Mouse (Mus musculus) macrophage (primary cell): ENCODE data around the gene Pcgf1. TPM values are rescaled to one million over a fixed set of nuclear protein-coding genes. Genes with fewer than 3 reads are reported as not detected.

ENCODE experiments used
- H3K27ac ChIP-seq: fragments of 350-480 bp; formaldehyde crosslinking; 2 replicates; pipeline ENCODE4 v1.9.0; 2021
- H3K36me3 ChIP-seq: fragments of 350-480 bp; formaldehyde crosslinking; 2 replicates; pipeline ENCODE4 v1.9.0; 2021; ENCODE audit errors: inconsistent target
- H3K4me3 ChIP-seq: fragments of 350-480 bp; formaldehyde crosslinking; 2 replicates; pipeline ENCODE4 v1.9.0; 2021; ENCODE audit errors: inconsistent target
- H3K79me2 ChIP-seq: fragments of 350-480 bp; formaldehyde crosslinking; 2 replicates; pipeline ENCODE4 v1.9.0; 2021; ENCODE audit errors: inconsistent target
- WGBS: methylation state at CpG from one replicate; pipeline ENCODE4 v1.1.7; 2026; ENCODE audit warnings: inconsistent platforms; ENCODE audit not compliant: missing documents; 5-methylcytosine and 5-hydroxymethylcytosine counted together
- polyA plus RNA-seq: library from polyadenylated mRNA; stranded (reverse); fragments of 250-400 nt; gene quantifications from 3 replicates; pipeline ENCODE4 v1.2.4, GENCODE M21; 2018; ENCODE audit warnings: inconsistent platforms

Gene Pcgf1
- polyA plus RNA-seq, 1 experiment from 2014 or later, result 11.0 TPM

DNA sequence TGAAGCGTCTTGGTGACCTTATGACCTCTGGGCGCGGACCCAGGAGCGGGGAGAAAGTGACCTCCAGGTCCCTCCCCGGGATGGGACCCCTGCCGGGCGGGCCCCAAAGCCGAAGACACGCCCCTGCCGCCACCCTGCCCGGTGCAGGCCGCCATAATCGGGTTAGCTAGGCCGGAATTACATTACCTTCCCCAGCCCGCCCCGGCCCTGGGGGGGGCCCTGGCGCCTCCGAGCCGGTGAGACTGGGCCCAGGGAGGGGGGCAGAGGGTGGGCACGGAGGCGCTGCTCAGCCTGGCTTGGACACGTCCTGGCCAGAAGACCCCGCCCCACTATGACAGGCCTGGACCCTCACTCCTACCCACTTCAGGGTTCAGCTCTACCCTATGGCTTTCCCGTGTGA is 6.4 kb upstream of the Pcgf1 start:
- H3K4me3 ChIP-seq, result no peak overlapping the region
- no peaks in the 10 kb centered on the region for H3K79me2 ChIP-seq
- no peaks in the 10 kb centered on the region for H3K36me3 ChIP-seq
- 9% methylated on average over 21 of the region's 24 CpGs for WGBS
- H3K27ac ChIP-seq, result no peak overlapping the region

DNA sequence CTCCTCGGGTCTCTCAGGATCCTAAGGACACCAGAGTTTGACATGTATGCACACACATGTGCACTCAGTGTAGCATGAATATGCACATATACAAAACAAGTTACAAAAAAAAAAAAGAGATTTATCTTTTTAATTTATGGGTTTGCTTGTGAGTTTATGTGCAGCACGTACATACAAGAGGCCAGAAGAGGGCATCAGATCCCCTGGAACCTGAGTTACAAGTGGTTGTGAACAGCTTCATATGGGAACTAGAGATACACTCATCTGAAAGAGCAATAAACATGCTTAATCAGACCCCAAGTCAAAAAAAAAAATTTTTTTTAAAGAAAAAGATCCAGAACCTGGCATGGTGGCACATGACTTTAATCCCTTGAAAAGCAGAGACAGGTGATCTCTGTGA is 2.7 kb upstream of the Pcgf1 start:
- H3K27ac ChIP-seq, result no peak overlapping the region
- peaks cover 8% of the 10 kb centered on the region; the same call in 1 of the 2 replicates for H3K79me2 ChIP-seq
- H3K36me3 ChIP-seq, result 0 out of 2 replicates have a peak, but pooled peaks cover 3% of the 10 kb centered on the region
- H3K4me3 ChIP-seq, result no peak overlapping the region
- WGBS, result 26% methylated on average over 2 of the region's 2 CpGs

DNA sequence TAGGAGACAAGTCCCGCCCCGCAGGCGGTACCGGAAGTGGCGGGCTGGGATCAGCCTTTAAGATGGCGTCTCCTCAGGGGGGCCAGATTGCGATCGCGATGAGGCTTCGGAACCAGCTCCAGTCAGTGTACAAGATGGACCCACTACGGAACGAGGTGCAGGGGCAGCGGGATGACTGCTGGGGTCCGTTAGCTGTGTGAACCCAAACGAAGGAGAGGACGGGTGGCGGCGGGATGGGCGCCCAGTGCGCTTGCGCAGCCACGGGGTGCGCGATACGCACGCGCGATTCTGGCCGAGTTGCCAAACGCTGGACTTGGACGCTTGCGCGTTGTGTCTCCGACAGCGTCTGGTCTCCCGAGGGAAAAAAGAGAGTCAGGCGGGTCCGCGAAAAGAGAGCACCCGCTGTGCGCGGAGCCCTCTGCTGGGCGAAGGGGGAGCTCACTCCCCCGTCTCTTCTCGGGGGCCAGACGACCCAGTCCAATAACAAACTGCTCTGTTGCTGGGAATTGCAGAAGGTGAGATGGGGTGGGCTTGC is 722 bp downstream of the Pcgf1 start:
- H3K36me3 ChIP-seq, result peaks cover 18% of the 10 kb centered on the region; the same call in 1 of the 2 replicates
- WGBS, result under 1% methylated on average over 46 of the region's 46 CpGs
- H3K79me2 ChIP-seq, result peaks cover 8% of the 10 kb centered on the region; the same call in 1 of the 2 replicates
- peak overlapping the region; percentile 58 for H3K4me3 ChIP-seq
- H3K27ac ChIP-seq, result peak overlapping the region; percentile 68

DNA sequence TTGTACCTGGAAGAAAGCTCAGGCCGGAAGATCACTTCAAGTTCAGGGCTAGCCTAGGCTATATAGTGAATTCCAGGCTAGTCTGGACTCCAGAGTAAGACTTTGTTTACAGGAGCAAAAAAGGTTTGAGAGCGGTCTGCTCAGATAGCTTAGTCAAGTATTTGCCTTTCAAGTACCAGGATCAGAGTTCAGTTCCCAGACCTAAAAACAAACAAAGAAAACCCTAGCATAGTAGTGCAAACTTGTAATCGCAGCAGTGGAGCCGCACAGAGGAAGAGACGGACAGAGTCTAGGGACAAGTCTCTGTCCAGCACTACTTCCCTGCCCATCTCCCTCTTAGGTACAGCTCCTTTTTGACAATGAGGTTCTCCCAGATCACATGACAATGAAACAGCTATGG is 2.5 kb downstream of the Pcgf1 start:
- peaks cover 18% of the 10 kb centered on the region; the same call in 1 of the 2 replicates for H3K36me3 ChIP-seq
- no peak overlapping the region for H3K27ac ChIP-seq
- H3K4me3 ChIP-seq, result no peak overlapping the region
- 98% methylated on average over 5 of the region's 5 CpGs for WGBS
- H3K79me2 ChIP-seq, result peaks cover 8% of the 10 kb centered on the region; the same call in 1 of the 2 replicates

DNA sequence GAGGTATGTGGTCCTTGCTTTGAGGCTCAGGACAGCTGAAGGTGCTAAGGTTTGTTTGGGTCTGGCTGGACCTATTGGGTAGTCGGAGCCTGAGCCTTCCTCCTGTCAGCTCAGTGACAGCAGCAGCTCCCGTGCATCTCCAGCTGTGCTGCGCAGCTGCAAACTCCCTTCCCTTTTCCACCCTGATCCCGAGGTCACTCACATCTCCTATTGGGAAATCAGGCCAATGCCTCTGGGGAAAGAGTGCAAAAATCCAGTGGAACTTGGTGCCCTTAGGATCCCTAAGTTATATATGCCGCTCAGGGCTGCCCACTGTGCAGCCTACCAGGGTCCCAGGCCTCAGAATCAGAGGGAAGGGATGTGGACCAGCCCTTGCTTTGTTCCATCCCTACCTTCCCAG is 5.8 kb downstream of the Pcgf1 start:
- 85% methylated on average over 5 of the region's 5 CpGs for WGBS
- peaks cover 18% of the 10 kb centered on the region; the same call in 1 of the 2 replicates for H3K36me3 ChIP-seq
- H3K79me2 ChIP-seq, result peaks cover 8% of the 10 kb centered on the region; the same call in 1 of the 2 replicates
- H3K4me3 ChIP-seq, result no peak overlapping the region
- H3K27ac ChIP-seq, result no peak overlapping the region

DNA sequence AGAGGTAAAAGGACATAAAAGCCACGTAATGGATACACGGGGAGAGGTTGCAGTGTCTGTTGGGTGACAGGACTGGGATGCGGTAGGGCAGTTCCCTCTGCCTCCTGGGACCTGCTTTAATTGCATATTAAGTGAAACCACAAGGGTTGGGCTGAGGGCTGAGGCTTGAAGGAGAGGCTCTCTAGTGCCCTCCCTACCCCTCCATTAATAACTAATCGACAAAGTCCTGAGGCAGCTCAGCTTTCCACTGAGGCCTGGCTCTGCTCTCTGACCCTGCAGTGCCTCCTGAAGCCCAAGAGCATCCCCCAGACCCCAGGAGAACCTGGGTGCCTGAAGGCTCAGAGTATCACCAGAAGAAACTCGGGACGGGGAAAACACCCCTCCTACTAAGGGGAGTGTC is 6.8 kb downstream of the Pcgf1 start:
- no peak overlapping the region for H3K4me3 ChIP-seq
- H3K79me2 ChIP-seq, result no peaks in the 10 kb centered on the region
- peaks cover 18% of the 10 kb centered on the region; the same call in 1 of the 2 replicates for H3K36me3 ChIP-seq
- H3K27ac ChIP-seq, result no peak overlapping the region
- 50% methylated on average over 6 of the region's 6 CpGs for WGBS

DNA sequence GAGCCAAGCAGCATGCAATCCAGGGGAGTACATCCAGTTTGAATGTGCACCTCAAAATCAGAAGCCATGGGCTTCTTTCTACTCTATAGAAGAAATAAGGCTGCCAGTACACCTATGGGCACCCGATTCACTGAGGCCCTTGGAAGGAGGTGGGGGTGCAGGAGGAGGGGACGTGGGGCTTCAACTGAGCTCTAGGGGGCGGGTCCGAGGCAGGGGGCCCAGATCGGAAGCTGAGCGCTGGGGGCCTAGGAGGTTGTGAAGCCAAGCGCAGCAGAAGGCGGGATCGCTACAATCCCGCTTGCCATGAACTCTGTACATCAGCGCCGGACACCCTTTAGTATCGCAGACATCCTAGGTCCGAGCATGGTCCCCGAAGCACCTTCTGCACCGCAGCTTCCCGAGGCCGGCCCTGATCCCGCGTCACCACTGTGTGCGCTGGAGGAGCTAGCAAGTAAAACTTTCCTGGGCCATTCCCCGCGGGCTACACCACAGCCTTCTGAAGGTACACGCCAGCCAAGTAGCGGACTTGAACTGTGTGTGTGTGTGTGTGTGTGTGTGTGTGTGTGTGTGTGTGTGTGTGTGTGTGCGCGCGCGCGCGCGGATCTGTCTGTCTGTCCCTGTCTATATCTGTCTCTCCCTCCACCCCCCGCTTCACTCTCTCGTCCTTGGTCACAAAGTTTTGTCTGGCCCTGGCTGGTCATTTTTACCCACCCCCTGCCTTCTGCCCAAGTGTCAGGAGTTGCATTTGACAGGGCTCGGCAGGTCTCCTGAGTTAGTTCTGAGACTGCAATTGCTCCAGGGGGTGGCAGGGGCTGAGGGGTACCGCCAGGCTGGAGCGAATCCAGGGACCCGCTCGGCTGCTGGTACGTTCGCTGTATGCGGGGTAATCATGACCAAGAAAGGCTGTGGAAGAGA is 8.7 kb downstream of the Pcgf1 start, which contains the start of gene Lbx2:
Gene Lbx2, plus strand, starts transcription at position 247 of the 915 bp plus-strand sequence.
- no peak within 1 kb of the TSS; the same call in 1 of the 2 replicates for H3K4me3 ChIP-seq
- no peaks in the 10 kb centered on the region for H3K79me2 ChIP-seq
- H3K36me3 ChIP-seq, result peaks cover 5% of the 10 kb centered on the region; the same call in 1 of the 2 replicates
- H3K27ac ChIP-seq, result no peak within 1 kb of the TSS
- WGBS, result 13% methylated on average over 35 of the region's 42 CpGs

DNA sequence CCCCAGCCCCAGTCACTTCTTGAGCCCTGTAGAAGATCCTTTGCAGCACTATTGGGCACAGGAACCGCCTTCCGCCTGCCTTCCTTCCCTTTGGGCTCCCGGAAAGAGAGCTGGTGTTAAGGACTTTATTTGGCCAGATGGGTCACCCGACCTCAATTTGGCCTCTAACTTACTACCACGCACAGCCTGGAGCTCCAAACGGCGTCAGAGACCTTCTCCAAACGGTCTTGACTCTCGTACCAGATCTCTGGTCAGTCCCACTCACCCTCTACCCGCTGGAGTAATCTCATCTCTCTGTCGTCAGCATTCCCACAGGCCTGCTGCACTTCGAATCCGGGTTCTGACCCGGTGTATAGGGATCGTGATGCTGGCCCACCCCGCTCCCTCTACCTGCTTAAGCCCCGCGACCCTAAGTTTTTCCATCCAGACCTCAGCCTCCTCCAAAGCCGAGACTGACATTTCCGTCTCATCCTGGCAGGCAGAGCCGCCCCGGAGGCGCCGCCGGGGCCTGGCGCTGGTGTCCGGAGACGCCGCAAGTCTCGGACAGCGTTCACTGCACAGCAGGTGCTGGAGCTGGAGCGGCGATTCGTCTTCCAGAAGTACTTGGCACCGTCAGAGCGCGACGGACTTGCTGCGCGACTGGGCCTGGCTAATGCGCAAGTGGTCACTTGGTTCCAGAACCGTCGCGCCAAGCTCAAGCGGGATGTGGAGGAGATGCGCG is 9.7 kb downstream of the Pcgf1 start:
- 28% methylated on average over 47 of the region's 47 CpGs for WGBS
- H3K27ac ChIP-seq, result no peak overlapping the region
- H3K4me3 ChIP-seq, result no peak overlapping the region
- H3K36me3 ChIP-seq, result no peaks in the 10 kb centered on the region
- no peaks in the 10 kb centered on the region for H3K79me2 ChIP-seq

DNA sequence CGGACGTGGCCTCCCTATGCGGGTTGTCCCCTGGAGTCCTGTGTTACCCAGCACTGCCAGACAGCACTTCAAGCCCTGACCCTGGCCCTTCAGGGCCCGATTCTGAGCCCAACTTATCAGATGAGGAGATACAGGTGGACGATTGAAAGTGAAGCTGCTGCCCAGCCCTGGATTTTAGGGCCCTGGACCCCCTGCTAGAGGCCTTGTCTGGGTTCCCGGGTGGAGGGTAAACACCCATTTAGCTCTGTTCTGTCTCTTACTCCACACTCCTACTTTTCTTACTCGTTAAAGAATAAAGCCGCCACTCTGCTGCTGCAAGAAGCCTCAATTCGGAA is 10.2 kb downstream of the Pcgf1 start:
- H3K4me3 ChIP-seq, result no peak overlapping the region
- H3K36me3 ChIP-seq, result no peaks in the 10 kb centered on the region
- no peaks in the 10 kb centered on the region for H3K79me2 ChIP-seq
- WGBS, result 65% methylated on average over 9 of the region's 9 CpGs
- H3K27ac ChIP-seq, result no peak overlapping the region

DNA sequence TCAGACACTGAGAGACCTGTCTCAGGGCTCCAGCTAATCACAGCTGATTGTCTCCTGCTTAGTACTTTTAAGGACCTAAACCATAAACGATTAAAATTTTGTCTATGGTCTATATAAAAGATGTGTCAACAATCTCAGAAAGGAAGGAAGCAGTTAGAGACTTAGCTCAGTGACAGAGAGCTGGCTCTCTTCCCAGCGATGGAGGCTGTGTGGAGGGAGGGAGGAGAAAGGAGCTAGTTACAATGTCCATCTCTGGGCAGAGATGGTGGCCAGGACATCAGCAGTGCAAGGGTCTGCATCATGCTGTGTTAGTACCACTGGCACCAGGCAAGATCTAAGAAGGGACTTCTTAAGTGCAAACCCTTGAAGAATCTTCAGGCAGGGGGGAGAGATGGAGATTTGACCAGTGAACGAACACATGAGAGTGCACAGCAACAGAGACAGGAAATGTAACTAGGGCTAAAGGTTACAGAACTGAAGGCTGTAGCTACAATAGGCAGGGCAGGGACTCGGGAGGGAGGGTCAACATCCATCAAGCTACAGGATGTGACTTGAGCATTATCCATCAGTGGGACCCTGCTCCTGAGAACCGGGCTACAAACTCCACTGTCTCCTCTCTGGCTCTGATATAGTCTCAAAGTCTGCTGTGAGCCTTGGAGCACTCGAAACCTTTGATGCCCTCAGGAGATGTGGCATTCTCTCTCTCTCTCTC is 14.9 kb downstream of the Pcgf1 start:
- H3K27ac ChIP-seq, result no peak overlapping the region
- no peaks in the 10 kb centered on the region for H3K36me3 ChIP-seq
- WGBS, result 17% methylated on average over 6 of the region's 6 CpGs
- H3K79me2 ChIP-seq, result no peaks in the 10 kb centered on the region
- H3K4me3 ChIP-seq, result no peak overlapping the region

DNA sequence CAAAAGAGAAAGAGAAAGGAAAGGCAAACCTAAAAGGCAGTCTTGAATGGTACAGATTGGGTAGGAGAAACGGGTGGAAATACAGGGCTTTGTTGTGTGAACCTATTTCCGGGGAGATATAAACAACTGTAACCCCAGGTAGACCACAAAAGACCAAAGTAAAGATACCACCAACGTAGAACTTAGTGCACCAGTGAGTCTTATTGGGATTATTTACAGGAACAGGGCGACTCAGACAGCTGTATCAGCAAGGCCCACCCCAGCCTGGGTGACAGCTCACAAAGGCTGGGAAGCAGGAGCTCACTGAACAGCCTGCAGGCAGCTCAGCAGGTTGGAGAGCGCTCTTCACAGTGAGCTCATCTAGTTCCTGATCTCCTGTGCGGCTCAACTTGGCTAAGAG is 18.3 kb downstream of the Pcgf1 start:
- 81% methylated on average over 6 of the region's 6 CpGs for WGBS
- H3K4me3 ChIP-seq, result no peak overlapping the region
- no peak overlapping the region for H3K27ac ChIP-seq
- H3K79me2 ChIP-seq, result no peaks in the 10 kb centered on the region
- no peaks in the 10 kb centered on the region for H3K36me3 ChIP-seq

DNA sequence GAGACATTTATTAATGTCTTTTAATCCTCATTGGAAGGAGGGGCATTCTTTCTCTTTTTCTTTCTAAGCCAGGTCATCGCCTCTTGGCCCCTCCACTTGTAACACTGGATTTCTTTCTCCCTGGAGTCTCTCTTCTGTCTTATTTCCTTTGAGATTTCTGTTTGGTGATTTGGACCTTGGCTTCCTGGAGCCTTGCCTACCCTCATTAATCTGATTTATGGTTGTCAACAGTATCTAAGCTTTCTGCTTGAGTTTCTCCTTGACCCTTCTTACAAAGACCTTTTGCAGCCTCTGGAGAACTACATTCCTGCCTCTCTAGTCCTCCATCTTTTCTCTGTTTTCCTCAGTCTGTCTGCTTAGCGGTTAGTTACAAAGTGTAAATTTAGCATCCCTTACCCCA is 20.7 kb downstream of the Pcgf1 start:
- no peak overlapping the region for H3K27ac ChIP-seq
- 92% methylated on average over 2 of the region's 2 CpGs for WGBS
- peaks cover 11% of the 10 kb centered on the region for H3K79me2 ChIP-seq
- H3K36me3 ChIP-seq, result no peaks in the 10 kb centered on the region
- no peak overlapping the region for H3K4me3 ChIP-seq

DNA sequence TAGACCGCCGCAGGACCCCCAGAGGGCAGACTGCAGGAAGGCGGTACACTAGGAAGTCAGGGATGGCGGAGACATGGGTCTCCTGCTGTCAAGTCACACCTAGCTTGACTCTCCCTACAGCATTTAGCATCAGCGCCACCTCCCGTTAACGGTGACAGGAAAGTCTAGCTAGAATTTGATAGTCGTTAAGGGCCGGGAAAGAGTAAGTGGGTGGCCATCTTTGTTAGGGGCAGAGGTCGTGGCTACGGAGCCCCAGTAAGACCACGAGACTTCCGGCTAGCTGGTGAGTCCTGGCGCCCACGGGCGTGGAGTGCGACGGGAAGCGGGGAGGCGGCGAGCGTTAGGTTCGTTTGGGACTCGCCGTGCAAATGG is 23.6 kb downstream of the Pcgf1 start, which contains the start of the genes Ccdc142 and Gm42688:
Gene Ccdc142, plus strand, starts transcription at position 286 of the 372 bp plus-strand sequence.
Gene Gm42688, plus strand, starts transcription at position 302 of the 372 bp plus-strand sequence.
- peak within 1 kb of the TSS; percentile 39 for H3K4me3 ChIP-seq
- peaks cover 15% of the 10 kb centered on the region; the same call in 1 of the 2 replicates for H3K36me3 ChIP-seq
- peak within 1 kb of the TSS; percentile 37 for H3K27ac ChIP-seq
- under 1% methylated on average over 25 of the region's 25 CpGs for WGBS
- peaks cover 13% of the 10 kb centered on the region for H3K79me2 ChIP-seq
